Mouse (Mus musculus): Measurements from ENCODE around the gene Catspere2.

DNA sequence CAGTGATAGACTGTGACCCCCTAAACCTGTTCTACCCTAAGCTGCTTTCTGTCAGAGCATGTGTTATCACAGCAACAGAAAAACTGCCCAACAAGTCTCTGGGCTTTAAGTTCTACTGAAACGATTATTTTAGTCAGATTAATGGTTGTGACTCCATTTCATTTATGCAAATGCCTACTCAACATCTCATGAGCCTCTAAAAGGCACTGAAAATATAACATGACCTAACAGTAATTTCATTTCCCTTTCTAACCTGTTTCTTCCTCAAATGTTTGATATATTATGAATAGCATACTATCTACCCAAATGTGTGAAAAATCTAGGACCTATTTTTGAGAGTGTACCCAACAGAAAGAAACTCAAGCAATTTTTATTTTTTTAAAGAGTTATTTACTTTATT, 1.9 kb upstream of the Catspere2 start:
- TF ChIP-seq CTCF (IDR thresholded peaks at IDR 0.05; ENCODE audit: insufficient read depth, low read length) = no peak
- no peak for TF ChIP-seq POLR2A (IDR thresholded peaks at IDR 0.05; ENCODE audit: borderline replicate concordance, extremely low read depth, low read depth, low read length)
